Mouse (Mus musculus) cerebellum, adult 2 months (tissue): ENCODE data around the gene Casd1. TPM values are rescaled to one million over a fixed set of nuclear protein-coding genes. Genes with fewer than 3 reads are reported as not detected.
"Not testable (repeated sequence)": the region's sequence is repeated elsewhere in the genome, so short reads cannot be mapped to it uniquely, and the experiment has no call there.

Experiments used
- DNase-seq, 2 experiments: peaks; one replicate each; pipeline ENCODE4 v3.0.0; 2021
- H3K27ac ChIP-seq: fragments of 200-500 bp; 2 replicates; pipeline ENCODE4 v1.5.1; 2012; ENCODE audit warnings: low read length, control low read depth, inconsistent platforms; ENCODE audit not compliant: insufficient read depth
- H3K27me3 ChIP-seq: fragments of 200-500 bp; 2 replicates; pipeline ENCODE4 v1.6.1; 2012; ENCODE audit warnings: inconsistent platforms, mild to moderate bottlenecking, low read length, moderate library complexity; ENCODE audit not compliant: control insufficient read depth, insufficient read depth
- H3K4me1 ChIP-seq: fragments of 200-500 bp; 2 replicates; pipeline ENCODE4 v1.6.1; 2011; ENCODE audit warnings: low read length; ENCODE audit not compliant: control insufficient read depth, insufficient read depth
- H3K4me3 ChIP-seq: fragments of 200-500 bp; replicated peaks from 2 replicates; pipeline ENCODE3; 2011; ENCODE audit warnings: mild to moderate bottlenecking, low read depth, low read length, control low read depth; ENCODE audit not compliant: insufficient read depth
- CTCF ChIP-seq: fragments of 200-500 bp; IDR thresholded peaks from 2 replicates; pipeline ENCODE4 v1.5.1; 2011; ENCODE audit warnings: low read depth, mild to moderate bottlenecking, control low read depth, low read length, moderate library complexity, borderline replicate concordance; ENCODE audit not compliant: insufficient read depth
- POLR2A ChIP-seq: fragments of 200-500 bp; IDR thresholded peaks from 2 replicates; pipeline ENCODE4 v1.6.1; 2011; ENCODE audit warnings: low read length, control low read depth, borderline replicate concordance; ENCODE audit not compliant: insufficient read depth
- WGBS: fragments of 180-500 bp; shearing (Covaris S2); methylation state at CpG from one replicate; pipeline ENCODE4 v1.1.7; 2018; 5-methylcytosine and 5-hydroxymethylcytosine counted together
- polyA plus RNA-seq: library from polyadenylated mRNA; depleted of rRNA; stranded (reverse); fragments of >200 nt; gene quantifications from 2 replicates; pipeline ENCODE4 v1.2.3, GENCODE M21; 2012

Gene Casd1
- polyA plus RNA-seq, 1 experiment: 42.8 TPM

- TF ChIP-seq CTCF (no peak), POLR2A (no peak)
- DNase-seq: no peak
- Histone ChIP-seq H3K27ac (no peak overlapping the region), H3K27me3 (no peaks in the 10 kb centered on the region), H3K4me1 (no peaks in the 10 kb centered on the region), H3K4me3 (no peak overlapping the region)
- WGBS: 96% methylated on average over 7 of the region's 7 CpGs
Measured at GRCm38 (mm10) chr6:4612431-4612830, 11.8 kb downstream of the Casd1 start.

GRCm38 (mm10) chr6:4617911-4618310, 17.3 kb downstream of the Casd1 start:
- TF ChIP-seq CTCF (no peak), POLR2A (no peak)
- Histone ChIP-seq H3K27ac (no peak overlapping the region), H3K4me3 (no peak overlapping the region), H3K27me3 (no peaks in the 10 kb centered on the region), H3K4me1 (no peaks in the 10 kb centered on the region)
- no peak for DNase-seq
- WGBS: 93% methylated on average over 10 of the region's 10 CpGs

- Histone ChIP-seq H3K27me3 (no peaks in the 10 kb centered on the region), H3K27ac (no peak overlapping the region), H3K4me3 (no peak overlapping the region), H3K4me1 (no peaks in the 10 kb centered on the region)
- WGBS: 70% methylated on average over 3 of the region's 3 CpGs
- DNase-seq: no peak
- no peak for TF ChIP-seq CTCF
Measured at GRCm38 (mm10) chr6:4631464-4631863, 30.8 kb downstream of the Casd1 start.

GRCm38 (mm10) chr6:4633189-4633588, 32.5 kb downstream of the Casd1 start:
- no peak for DNase-seq
- WGBS: 72% methylated on average over 4 of the region's 4 CpGs
- no peak for TF ChIP-seq POLR2A
- no peak for TF ChIP-seq CTCF
- H3K27ac ChIP-seq: no peak overlapping the region
- no peaks in the 10 kb centered on the region for H3K27me3 ChIP-seq
- H3K4me3 ChIP-seq: no peak overlapping the region
- no peaks in the 10 kb centered on the region for H3K4me1 ChIP-seq

- H3K4me1 ChIP-seq: no peaks in the 10 kb centered on the region
- H3K27me3 ChIP-seq: no peaks in the 10 kb centered on the region
- no peak for DNase-seq
- H3K27ac ChIP-seq: no peak overlapping the region
- TF ChIP-seq CTCF (no peak), POLR2A (no peak)
- H3K4me3 ChIP-seq: no peak overlapping the region
- WGBS: 93% methylated on average over 1 of the region's 1 CpGs
Measured at GRCm38 (mm10) chr6:4634804-4635203, 34.2 kb downstream of the Casd1 start.

GRCm38 (mm10) chr6:4642068-4642467, 41.4 kb downstream of the Casd1 start:
- H3K27ac ChIP-seq: no peak overlapping the region
- H3K27me3 ChIP-seq: no peaks in the 10 kb centered on the region
- TF ChIP-seq CTCF (no peak), POLR2A (no peak)
- no peak for DNase-seq
- H3K4me3 ChIP-seq: no peak overlapping the region
- H3K4me1 ChIP-seq: no peaks in the 10 kb centered on the region
- WGBS: 94% methylated on average over 7 of the region's 7 CpGs

GRCm38 (mm10) chr6:4647351-4647750, 46.7 kb downstream of the Casd1 start:
- TF ChIP-seq CTCF: no peak
- TF ChIP-seq POLR2A: no peak
- Histone ChIP-seq H3K4me3 (no peak overlapping the region), H3K27ac (no peak overlapping the region), H3K4me1 (no peaks in the 10 kb centered on the region), H3K27me3 (no peaks in the 10 kb centered on the region)
- DNase-seq: no peak
- WGBS: 95% methylated on average over 3 of the region's 3 CpGs

GRCm38 (mm10) chr6:4652596-4653134, 52.0 kb downstream of the Casd1 start:
- 83% methylated on average over 8 of the region's 8 CpGs for WGBS
- Histone ChIP-seq H3K4me3 (no peak overlapping the region), H3K27me3 (no peaks in the 10 kb centered on the region), H3K27ac (no peak overlapping the region), H3K4me1 (no peaks in the 10 kb centered on the region)
- DNase-seq: no peak
- TF ChIP-seq CTCF (no peak), POLR2A (no peak)

- WGBS: 97% methylated on average over 12 of the region's 12 CpGs
- H3K27ac ChIP-seq, H3K27me3 ChIP-seq, DNase-seq, H3K4me3 ChIP-seq, H3K4me1 ChIP-seq: not testable (repeated sequence)
Measured at GRCm38 (mm10) chr6:4653741-4654140, 53.1 kb downstream of the Casd1 start.
